Mouse (Mus musculus) midbrain, embryonic 16.5 days (tissue): Measurements from ENCODE around the gene Ceacam15. TPM values are rescaled to one million over a fixed set of nuclear protein-coding genes. Genes with fewer than 3 reads are reported as not detected.
"Not testable (repeated sequence)": the region's sequence is repeated elsewhere in the genome, so short reads cannot be mapped to it uniquely, and the experiment has no call there.

ENCODE experiments used
- ATAC-seq: fragments of 200-750 bp; cut with Nextera tagmentation; 2 replicates; pipeline ENCODE4 v1.8.0; 2017; ENCODE audit warnings: moderate TSS enrichment
- H3K27ac ChIP-seq: fragments of 300-500 bp; sonication (generic); 2 replicates; pipeline ENCODE4 v1.5.1; 2014; ENCODE audit warnings: mild to moderate bottlenecking, low read length, mixed read lengths
- H3K27me3 ChIP-seq: fragments of 300-500 bp; sonication (generic); 2 replicates; pipeline ENCODE4 v1.6.1; 2014; ENCODE audit warnings: low read depth, low read length, mixed read lengths; ENCODE audit not compliant: control insufficient read depth, insufficient read depth
- H3K36me3 ChIP-seq: fragments of 300-500 bp; sonication (generic); 2 replicates; pipeline ENCODE4 v1.6.1; 2014; ENCODE audit warnings: mild to moderate bottlenecking, low read length, moderate library complexity, mixed read lengths; ENCODE audit not compliant: control insufficient read depth, insufficient read depth
- H3K4me1 ChIP-seq: fragments of 300-500 bp; sonication (generic); 2 replicates; pipeline ENCODE4 v1.6.1; 2014; ENCODE audit warnings: mild to moderate bottlenecking, low read length, mixed read lengths; ENCODE audit not compliant: control insufficient read depth, insufficient read depth
- H3K4me2 ChIP-seq: fragments of 300-500 bp; sonication (generic); 2 replicates; pipeline ENCODE4 v1.6.1; 2014; ENCODE audit warnings: mild to moderate bottlenecking, low read length, mixed read lengths
- H3K4me3 ChIP-seq: fragments of 300-500 bp; sonication (generic); 2 replicates; pipeline ENCODE4 v1.5.1; 2014; ENCODE audit warnings: low read depth, mild to moderate bottlenecking, low read length, moderate library complexity, mixed read lengths
- H3K9ac ChIP-seq: fragments of 300-500 bp; sonication (generic); 2 replicates; pipeline ENCODE4 v1.6.1; 2014; ENCODE audit warnings: low read depth, low read length, mixed read lengths
- H3K9me3 ChIP-seq: fragments of 300-500 bp; sonication (generic); replicated peaks from 2 replicates; pipeline ENCODE4 v1.6.1; 2014; ENCODE audit warnings: mild to moderate bottlenecking, low read length, mixed read lengths; ENCODE audit not compliant: control insufficient read depth, poor library complexity, severe bottlenecking
- WGBS: fragments of 180-500 bp; shearing (Covaris S2); extraction: QIAGEN DNeasy Blood & Tissue Kit; methylation state at CpG from one replicate; pipeline ENCODE4 v1.1.7; 2014; 5-methylcytosine and 5-hydroxymethylcytosine counted together
- polyA plus RNA-seq: library from polyadenylated mRNA; unstranded; fragments of >200 nt; fragmentation: Nextera tagmentation; extraction: Ambion mirVana; gene quantifications from 2 replicates; pipeline ENCODE4 v1.2.1, GENCODE M21; 2015

Gene Ceacam15
- not detected in 2 replicates for polyA plus RNA-seq

GRCm38 (mm10) chr7:16675605-16676004 is at the start of gene Ceacam15:
Ceacam15 (minus strand) TSS chr7:16675705.
- ATAC-seq, result no peak

GRCm38 (mm10) chr7:16722490-16722889 is 47.0 kb upstream of the Ceacam15 start:
- H3K4me1 ChIP-seq, H3K27me3 ChIP-seq, H3K27ac ChIP-seq, H3K36me3 ChIP-seq, ATAC-seq, H3K4me3 ChIP-seq, H3K9me3 ChIP-seq, H3K4me2 ChIP-seq, H3K9ac ChIP-seq: not testable (repeated sequence)
- WGBS, result 72% methylated on average over 3 of the region's 3 CpGs

More at GRCm38 (mm10) chr7:16675605-16676004, at the start of gene Ceacam15:
- Histone ChIP-seq H3K9ac (no peak within 1 kb of the TSS), H3K4me2 (no peak within 1 kb of the TSS), H3K27ac (no peak within 1 kb of the TSS), H3K9me3 (no peaks in the 10 kb centered on the region), H3K4me3 (no peak within 1 kb of the TSS), H3K4me1 (no peaks in the 10 kb centered on the region), H3K36me3 (no peaks in the 10 kb centered on the region), H3K27me3 (no peaks in the 10 kb centered on the region)
- WGBS, result 72% methylated on average over 1 of the region's 1 CpGs

DNA sequence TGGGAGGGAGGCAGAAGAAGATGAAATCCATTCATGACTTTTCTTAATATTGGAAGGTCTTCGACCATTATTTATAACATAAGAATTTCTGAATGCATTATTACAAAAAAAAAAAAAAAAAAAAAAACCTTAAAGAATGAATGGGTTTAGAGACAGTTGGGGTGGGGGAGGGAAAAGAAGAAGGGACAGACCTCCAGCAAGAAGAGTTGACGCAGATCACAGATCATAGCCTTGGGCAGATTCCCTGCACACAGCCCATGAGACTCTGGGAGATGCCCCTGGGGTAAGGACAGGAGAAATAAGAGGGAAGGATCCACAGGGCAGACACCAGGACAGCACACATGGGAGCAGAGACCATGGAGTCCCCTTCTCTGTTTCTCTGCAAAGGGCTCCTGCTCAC is 46.1 kb upstream of the Ceacam15 start, which contains the start of gene Ceacam9:
Gene Ceacam9, plus strand, starts transcription at position 301 of the 400 bp plus-strand sequence.
- no peak within 1 kb of the TSS for H3K27ac ChIP-seq
- 80% methylated on average over 2 of the region's 2 CpGs for WGBS
- H3K4me2 ChIP-seq, result no peak within 1 kb of the TSS
- no peaks in the 10 kb centered on the region for H3K9me3 ChIP-seq
- H3K27me3 ChIP-seq, result no peaks in the 10 kb centered on the region
- no peak for ATAC-seq
- no peak within 1 kb of the TSS for H3K9ac ChIP-seq
- H3K36me3 ChIP-seq, result no peaks in the 10 kb centered on the region
- no peak within 1 kb of the TSS for H3K4me3 ChIP-seq
- no peaks in the 10 kb centered on the region for H3K4me1 ChIP-seq

GRCm38 (mm10) chr7:16716456-16717152 is 41.1 kb upstream of the Ceacam15 start:
- not testable (repeated sequence) for H3K9ac ChIP-seq, H3K36me3 ChIP-seq, H3K4me2 ChIP-seq, ATAC-seq, H3K27ac ChIP-seq, H3K27me3 ChIP-seq, H3K9me3 ChIP-seq, H3K4me1 ChIP-seq, H3K4me3 ChIP-seq
- 35% methylated on average over 8 of the region's 8 CpGs for WGBS

DNA sequence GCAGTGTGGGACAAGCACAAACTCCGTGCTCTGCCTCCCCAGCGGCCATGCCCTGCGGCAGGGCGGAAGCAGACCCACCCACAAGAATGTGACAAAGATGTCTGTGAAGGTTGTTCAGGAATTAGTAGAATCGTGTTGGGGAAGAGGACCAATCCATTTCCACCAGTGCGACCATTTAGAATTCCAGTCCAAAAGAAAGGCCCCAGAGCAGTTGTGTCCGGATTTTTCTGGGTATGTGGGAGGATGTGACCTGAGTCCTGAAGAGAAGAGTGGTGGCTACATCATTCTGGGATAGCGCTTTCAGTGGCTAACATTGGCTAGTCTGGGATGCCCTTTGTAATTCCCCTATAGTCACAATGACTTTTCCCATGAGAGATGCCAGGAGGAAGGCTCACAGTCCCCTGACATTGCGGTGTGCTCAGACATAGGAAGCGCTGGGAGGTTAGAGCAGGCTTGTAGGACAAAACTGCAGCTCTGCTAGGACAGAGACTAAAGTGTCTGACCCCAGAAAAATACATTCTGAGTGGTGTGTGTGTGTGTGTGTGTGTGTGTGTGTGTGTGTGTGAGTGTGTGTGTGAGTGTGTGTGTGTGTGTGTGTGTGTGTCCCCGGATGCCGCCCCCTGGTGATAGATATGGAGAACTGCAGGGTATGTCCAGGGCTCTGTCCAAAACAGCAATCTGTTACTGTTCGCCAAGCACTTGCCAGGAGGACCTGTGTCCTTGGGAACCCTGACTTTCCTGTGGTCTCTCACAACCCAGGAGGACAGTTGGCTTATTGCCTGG is 37.3 kb upstream of the Ceacam15 start:
- no peak overlapping the region for H3K9ac ChIP-seq
- no peak for ATAC-seq
- H3K36me3 ChIP-seq, result no peaks in the 10 kb centered on the region
- WGBS, result 75% methylated on average over 13 of the region's 13 CpGs
- no peak overlapping the region for H3K27ac ChIP-seq
- H3K27me3 ChIP-seq, result no peaks in the 10 kb centered on the region
- no peak overlapping the region for H3K4me2 ChIP-seq
- no peaks in the 10 kb centered on the region for H3K4me1 ChIP-seq
- H3K4me3 ChIP-seq, result no peak overlapping the region
- H3K9me3 ChIP-seq, result no peaks in the 10 kb centered on the region

DNA sequence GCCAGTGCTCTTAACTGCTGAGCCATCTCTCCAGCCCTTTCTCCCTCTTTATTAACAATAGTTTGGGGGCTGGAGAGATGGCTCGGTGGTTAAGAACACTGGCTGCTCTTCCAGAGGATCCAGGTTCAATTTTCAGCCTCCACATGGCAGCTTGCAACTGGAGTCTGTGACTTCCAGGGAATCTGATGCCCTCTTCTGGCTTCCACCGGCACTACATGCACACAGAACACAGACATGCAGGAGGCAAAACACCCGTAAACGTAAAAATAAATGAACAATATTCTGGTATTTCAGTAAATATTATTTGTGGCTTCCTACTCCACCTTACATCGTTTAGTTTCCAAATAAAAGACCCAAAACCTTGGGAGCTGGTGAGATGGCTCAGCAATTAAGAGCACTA is 35.1 kb upstream of the Ceacam15 start:
- ATAC-seq, result no peak
- Histone ChIP-seq H3K27ac (no peak overlapping the region), H3K9me3 (no peaks in the 10 kb centered on the region), H3K4me3 (no peak overlapping the region), H3K36me3 (no peaks in the 10 kb centered on the region), H3K4me1 (no peaks in the 10 kb centered on the region), H3K27me3 (no peaks in the 10 kb centered on the region), H3K9ac (no peak overlapping the region), H3K4me2 (no peak overlapping the region)
- 75% methylated on average over 5 of the region's 5 CpGs for WGBS

DNA sequence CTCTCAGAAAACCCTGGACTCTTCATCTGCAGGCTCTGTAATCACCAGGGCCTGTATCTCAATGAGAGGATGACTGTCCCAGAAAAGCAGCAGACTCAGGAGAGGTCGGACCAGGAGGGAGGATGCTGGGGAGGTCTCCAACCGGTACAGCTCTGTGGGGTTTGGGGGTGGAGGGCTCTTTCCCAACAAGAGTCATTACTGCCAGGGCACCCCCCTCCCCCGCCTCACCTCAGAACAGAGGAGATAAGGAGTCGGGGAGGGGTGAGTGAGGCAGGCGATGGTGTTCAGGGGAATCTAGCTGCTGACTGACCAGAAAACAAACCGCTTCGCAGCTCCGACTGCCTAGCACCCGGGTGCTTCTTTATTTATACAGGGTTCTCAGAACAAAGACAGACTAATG is 32.7 kb upstream of the Ceacam15 start:
- Histone ChIP-seq H3K4me3 (no peak overlapping the region), H3K4me1 (no peaks in the 10 kb centered on the region), H3K27me3 (no peaks in the 10 kb centered on the region), H3K9ac (no peak overlapping the region), H3K27ac (no peak overlapping the region), H3K9me3 (no peaks in the 10 kb centered on the region), H3K36me3 (no peaks in the 10 kb centered on the region), H3K4me2 (no peak overlapping the region)
- 22% methylated on average over 9 of the region's 9 CpGs for WGBS
- no peak for ATAC-seq

DNA sequence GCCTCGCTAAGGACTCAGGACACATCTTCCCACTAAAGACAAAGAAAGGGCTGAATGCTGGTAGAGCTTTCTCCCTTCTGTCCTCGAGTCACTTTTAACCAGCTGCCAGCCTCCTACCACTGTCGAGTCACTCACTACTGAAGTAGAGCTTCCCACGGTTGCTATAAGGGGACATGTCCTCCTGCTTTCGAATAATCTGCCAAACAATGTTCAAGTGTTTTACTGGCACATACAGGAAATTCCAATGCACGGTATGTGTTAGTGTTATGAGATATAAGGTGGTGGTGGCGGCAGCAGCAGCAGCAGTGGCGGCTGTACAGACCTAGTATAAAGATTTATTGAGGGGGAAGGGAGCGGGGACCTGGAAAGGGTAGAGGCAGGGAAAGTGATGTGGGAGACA is 30.9 kb upstream of the Ceacam15 start:
- 67% methylated on average over 9 of the region's 9 CpGs for WGBS
- no peak overlapping the region for H3K27ac ChIP-seq
- no peaks in the 10 kb centered on the region for H3K36me3 ChIP-seq
- no peaks in the 10 kb centered on the region for H3K4me1 ChIP-seq
- H3K9me3 ChIP-seq, result no peaks in the 10 kb centered on the region
- no peak overlapping the region for H3K4me3 ChIP-seq
- H3K9ac ChIP-seq, result no peak overlapping the region
- no peak overlapping the region for H3K4me2 ChIP-seq
- H3K27me3 ChIP-seq, result no peaks in the 10 kb centered on the region
- ATAC-seq, result no peak

DNA sequence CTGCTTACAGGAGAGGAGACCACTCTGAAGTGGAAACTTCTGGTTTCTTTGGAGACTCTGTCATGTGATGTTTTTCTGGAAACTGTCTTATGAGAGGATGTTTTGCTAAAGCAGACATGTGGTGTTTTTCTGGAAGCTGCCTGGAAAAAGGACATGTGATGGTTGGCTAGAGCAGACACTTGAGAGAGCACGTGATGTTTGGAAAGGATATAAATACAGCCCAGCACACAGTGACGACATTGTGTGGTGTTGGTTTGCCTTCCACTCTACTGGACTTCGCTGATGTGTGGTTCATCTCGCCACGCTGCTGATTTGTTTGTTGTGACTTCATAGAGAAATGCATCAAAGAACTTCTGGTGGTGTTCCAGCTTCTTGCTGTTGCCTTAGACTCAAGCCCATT is 25.1 kb upstream of the Ceacam15 start:
- no peaks in the 10 kb centered on the region for H3K36me3 ChIP-seq
- no peak overlapping the region for H3K4me3 ChIP-seq
- H3K4me1 ChIP-seq, result no peaks in the 10 kb centered on the region
- ATAC-seq, result no peak
- H3K27me3 ChIP-seq, result no peaks in the 10 kb centered on the region
- H3K9ac ChIP-seq, result no peak overlapping the region
- H3K4me2 ChIP-seq, result no peak overlapping the region
- H3K9me3 ChIP-seq, result no peaks in the 10 kb centered on the region
- H3K27ac ChIP-seq, result no peak overlapping the region
- 88% methylated on average over 5 of the region's 5 CpGs for WGBS
